Mouse (Mus musculus): ENCODE data around the gene Nbeal2. TPM values are rescaled to one million over a fixed set of nuclear protein-coding genes. Genes with fewer than 3 reads are reported as not detected.
"Not testable (repeated sequence)": the region's sequence is repeated elsewhere in the genome, so short reads cannot be mapped to it uniquely, and the experiment has no call there.

The Nbeal2 gene
- polyA plus RNA-seq, 1 experiment from 2014 or later = 3.8 TPM

DNA sequence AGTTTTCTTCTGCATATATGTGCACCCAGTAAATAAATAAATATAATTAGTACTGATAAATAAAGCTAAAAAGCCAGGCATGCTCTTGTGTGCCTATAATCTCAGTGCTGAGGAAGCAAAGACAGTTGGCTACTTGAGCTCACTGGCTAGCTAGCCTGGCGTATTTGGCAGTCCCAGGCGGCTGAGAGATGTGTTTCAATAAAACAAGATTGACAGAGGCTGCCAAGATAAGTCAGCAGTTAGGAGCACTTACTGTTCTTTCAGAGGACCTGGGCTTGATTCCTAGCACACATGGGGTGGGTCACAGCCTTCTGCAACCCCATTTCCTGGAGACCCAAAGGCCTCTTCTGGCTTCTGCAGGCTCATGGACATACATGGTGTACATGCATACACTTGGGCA is 33.9 kb upstream of the Nbeal2 start:
- no peaks in the 10 kb centered on the region for H3K27me3 ChIP-seq (ENCODE audit: control insufficient read depth, insufficient read depth, low read length)
- H3K9ac ChIP-seq (ENCODE audit: low read length) = no peak overlapping the region
- no peak overlapping the region for H3K4me3 ChIP-seq (ENCODE audit: low read length)
- WGBS = 78% methylated on average over 2 of the region's 2 CpGs
- H3K9me3 ChIP-seq (replicated peaks; ENCODE audit: control insufficient read depth, low read length) = no peaks in the 10 kb centered on the region
- no peak overlapping the region for H3K27ac ChIP-seq (ENCODE audit: low read length)
- no peaks in the 10 kb centered on the region for H3K36me3 ChIP-seq (ENCODE audit: control insufficient read depth, insufficient read depth)
- H3K4me1 ChIP-seq (ENCODE audit: control insufficient read depth, insufficient read depth, low read length) = peaks cover 47% of the 10 kb centered on the region
- no peak for ATAC-seq (replicated peaks; ENCODE audit: extremely low read depth, insufficient read depth, low FRiP score)
- H3K4me2 ChIP-seq (ENCODE audit: low read depth, low read length) = no peak overlapping the region

DNA sequence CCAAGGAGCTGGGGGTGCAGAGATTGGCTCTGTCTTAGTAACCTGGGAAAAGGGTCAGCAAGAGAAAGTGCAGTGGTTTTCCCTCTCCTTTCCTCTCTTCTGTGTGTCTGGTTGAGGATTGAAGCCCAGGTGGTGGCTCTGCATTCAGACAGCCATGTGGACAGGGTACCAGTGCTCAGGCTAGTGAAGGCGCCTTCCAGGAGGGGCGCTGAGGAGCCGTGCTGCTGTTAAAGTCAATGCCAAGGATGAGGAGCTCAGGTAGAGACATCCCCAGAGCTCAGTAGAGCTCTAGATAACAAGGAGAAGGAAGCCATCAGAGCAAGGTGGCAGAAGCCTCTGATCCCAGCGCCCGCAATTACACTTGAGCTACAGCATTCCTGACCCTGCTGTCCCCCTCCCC is 33.1 kb upstream of the Nbeal2 start:
- Histone ChIP-seq H3K9me3 (replicated peaks; ENCODE audit: control insufficient read depth, low read length) (no peaks in the 10 kb centered on the region), H3K4me2 (ENCODE audit: low read depth, low read length) (no peak overlapping the region), H3K36me3 (ENCODE audit: control insufficient read depth, insufficient read depth) (no peaks in the 10 kb centered on the region), H3K4me3 (ENCODE audit: low read length) (no peak overlapping the region), H3K9ac (ENCODE audit: low read length) (no peak overlapping the region), H3K27me3 (ENCODE audit: control insufficient read depth, insufficient read depth, low read length) (no peaks in the 10 kb centered on the region), H3K4me1 (ENCODE audit: control insufficient read depth, insufficient read depth, low read length) (peaks cover 54% of the 10 kb centered on the region), H3K27ac (ENCODE audit: low read length) (no peak overlapping the region)
- no peak for ATAC-seq (replicated peaks; ENCODE audit: extremely low read depth, insufficient read depth, low FRiP score)
- 70% methylated on average over 5 of the region's 5 CpGs for WGBS

- no peak overlapping the region for H3K4me3 ChIP-seq (ENCODE audit: low read length)
- no peak overlapping the region; the same call in 1 of the 2 replicates for H3K9ac ChIP-seq (ENCODE audit: low read length)
- WGBS = 54% methylated on average over 3 of the region's 3 CpGs
- no peak for ATAC-seq (replicated peaks; ENCODE audit: extremely low read depth, insufficient read depth, low FRiP score)
- H3K4me1 ChIP-seq (ENCODE audit: control insufficient read depth, insufficient read depth, low read length) = peaks cover 58% of the 10 kb centered on the region
- H3K9me3 ChIP-seq (replicated peaks; ENCODE audit: control insufficient read depth, low read length) = no peaks in the 10 kb centered on the region
- no peak overlapping the region for H3K4me2 ChIP-seq (ENCODE audit: low read depth, low read length)
- H3K27ac ChIP-seq (ENCODE audit: low read length) = peak overlapping the region; percentile 97; the same call in 1 of the 2 replicates
- H3K36me3 ChIP-seq (ENCODE audit: control insufficient read depth, insufficient read depth) = no peaks in the 10 kb centered on the region
- H3K27me3 ChIP-seq (ENCODE audit: control insufficient read depth, insufficient read depth, low read length) = no peaks in the 10 kb centered on the region
Observed at GRCm38 (mm10) chr9:110686472-110686871, 32.5 kb upstream of the Nbeal2 start.

DNA sequence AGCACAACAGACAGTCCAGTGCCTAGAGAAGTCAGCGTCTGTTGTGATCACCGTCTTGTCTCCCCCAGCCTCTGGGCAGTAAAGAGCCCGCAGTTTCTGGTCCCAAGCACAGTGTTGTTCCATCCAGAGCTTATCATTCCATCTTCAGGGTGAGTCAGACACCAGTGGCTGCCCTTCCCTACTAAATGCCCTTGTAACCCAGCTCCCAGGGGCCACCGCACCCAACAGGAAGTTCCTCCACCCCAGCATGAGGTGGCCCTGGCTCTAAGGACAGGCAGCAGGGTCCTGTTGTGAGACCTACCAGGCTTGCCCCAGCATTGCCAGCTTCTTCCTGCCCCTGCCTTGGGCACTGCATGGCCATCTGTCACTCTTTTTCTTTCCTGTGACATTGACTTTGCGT is 31.6 kb upstream of the Nbeal2 start:
- Histone ChIP-seq H3K4me1 (ENCODE audit: control insufficient read depth, insufficient read depth, low read length) (peaks cover 62% of the 10 kb centered on the region), H3K9me3 (replicated peaks; ENCODE audit: control insufficient read depth, low read length) (no peaks in the 10 kb centered on the region), H3K36me3 (ENCODE audit: control insufficient read depth, insufficient read depth) (no peaks in the 10 kb centered on the region), H3K27ac (ENCODE audit: low read length) (peak overlapping the region; percentile 97), H3K9ac (ENCODE audit: low read length) (peak overlapping the region; percentile 61), H3K4me3 (ENCODE audit: low read length) (no peak overlapping the region), H3K27me3 (ENCODE audit: control insufficient read depth, insufficient read depth, low read length) (no peaks in the 10 kb centered on the region), H3K4me2 (ENCODE audit: low read depth, low read length) (0 out of 2 replicates have a peak overlapping the region, but pooled peaks have one; percentile 56)
- ATAC-seq (replicated peaks; ENCODE audit: extremely low read depth, insufficient read depth, low FRiP score) = no peak
- 74% methylated on average over 5 of the region's 5 CpGs for WGBS

DNA sequence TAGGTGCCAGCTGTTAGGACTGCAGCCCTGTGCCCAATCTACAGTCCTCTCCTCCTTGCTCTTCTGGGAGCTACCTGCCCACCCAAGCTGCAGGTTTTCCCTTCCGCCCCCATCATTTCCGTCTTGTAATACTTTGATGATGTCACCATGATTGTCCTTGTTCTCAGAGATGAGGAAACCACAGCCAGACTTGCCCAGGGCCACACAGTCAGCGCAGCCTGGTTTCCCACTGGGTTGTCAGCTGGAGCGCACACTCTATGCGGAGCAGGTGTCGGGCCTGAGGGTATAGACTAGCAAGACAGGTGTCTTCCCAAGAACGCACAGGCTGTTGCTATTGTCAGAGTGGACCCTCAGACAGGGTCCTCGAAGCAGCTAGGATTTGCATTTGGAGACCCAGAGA is 31.2 kb upstream of the Nbeal2 start:
- Histone ChIP-seq H3K9me3 (replicated peaks; ENCODE audit: control insufficient read depth, low read length) (no peaks in the 10 kb centered on the region), H3K4me2 (ENCODE audit: low read depth, low read length) (peak overlapping the region; percentile 56; the same call in 1 of the 2 replicates), H3K27me3 (ENCODE audit: control insufficient read depth, insufficient read depth, low read length) (no peaks in the 10 kb centered on the region), H3K4me3 (ENCODE audit: low read length) (no peak overlapping the region), H3K27ac (ENCODE audit: low read length) (peak overlapping the region; percentile 97), H3K9ac (ENCODE audit: low read length) (peak overlapping the region; percentile 69), H3K4me1 (ENCODE audit: control insufficient read depth, insufficient read depth, low read length) (peaks cover 62% of the 10 kb centered on the region), H3K36me3 (ENCODE audit: control insufficient read depth, insufficient read depth) (0 out of 2 replicates have a peak, but pooled peaks cover under 1% of the 10 kb centered on the region)
- ATAC-seq (replicated peaks; ENCODE audit: extremely low read depth, insufficient read depth, low FRiP score) = no peak
- WGBS = 80% methylated on average over 8 of the region's 8 CpGs

DNA sequence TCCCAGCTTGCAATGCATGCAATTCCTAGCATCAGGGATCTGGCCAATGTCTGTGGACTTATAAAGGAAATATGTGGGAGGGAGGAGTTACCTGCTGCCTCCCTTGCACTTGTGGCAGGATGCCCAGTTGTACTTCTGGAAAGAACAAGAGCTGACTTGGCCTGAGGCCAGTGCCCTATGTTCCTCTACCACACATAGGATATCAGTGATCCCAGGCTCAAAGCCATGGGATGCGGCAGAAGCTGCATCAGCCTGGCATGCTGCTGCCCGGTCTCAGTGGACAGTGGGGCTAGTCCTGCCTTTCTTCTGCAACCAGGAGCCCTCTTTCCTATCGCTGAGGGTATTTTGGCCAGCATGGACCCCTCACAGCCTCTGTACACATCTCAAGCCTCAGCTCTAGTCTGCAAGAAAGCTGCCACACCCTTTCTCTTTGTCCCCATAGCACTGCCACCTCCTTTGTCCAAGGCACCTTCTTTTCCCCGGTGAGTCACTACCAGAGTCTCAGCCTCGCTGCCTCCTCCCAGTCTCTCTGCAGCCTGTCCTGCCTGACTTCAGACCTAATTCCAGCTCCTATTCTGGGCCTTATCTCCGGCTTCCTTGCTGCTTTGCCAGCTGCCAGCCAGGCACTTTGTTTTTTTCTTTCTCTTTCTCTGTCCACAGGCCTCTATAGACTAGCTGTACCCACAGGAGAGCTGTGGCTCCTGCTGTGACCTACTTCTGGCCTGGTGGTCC is 30.3 kb upstream of the Nbeal2 start:
- Histone ChIP-seq H3K4me1 (ENCODE audit: control insufficient read depth, insufficient read depth, low read length) (peaks cover 63% of the 10 kb centered on the region), H3K36me3 (ENCODE audit: control insufficient read depth, insufficient read depth) (0 out of 2 replicates have a peak, but pooled peaks cover 2% of the 10 kb centered on the region), H3K4me3 (ENCODE audit: low read length) (peak overlapping the region; percentile 18; the same call in 1 of the 2 replicates), H3K27me3 (ENCODE audit: control insufficient read depth, insufficient read depth, low read length) (no peaks in the 10 kb centered on the region), H3K9me3 (replicated peaks; ENCODE audit: control insufficient read depth, low read length) (no peaks in the 10 kb centered on the region), H3K4me2 (ENCODE audit: low read depth, low read length) (peak overlapping the region; percentile 56), H3K9ac (ENCODE audit: low read length) (peak overlapping the region; percentile 69), H3K27ac (ENCODE audit: low read length) (peak overlapping the region; percentile 97)
- peak; percentile 85 for ATAC-seq (replicated peaks; ENCODE audit: extremely low read depth, insufficient read depth, low FRiP score)
- WGBS = 23% methylated on average over 6 of the region's 6 CpGs

DNA sequence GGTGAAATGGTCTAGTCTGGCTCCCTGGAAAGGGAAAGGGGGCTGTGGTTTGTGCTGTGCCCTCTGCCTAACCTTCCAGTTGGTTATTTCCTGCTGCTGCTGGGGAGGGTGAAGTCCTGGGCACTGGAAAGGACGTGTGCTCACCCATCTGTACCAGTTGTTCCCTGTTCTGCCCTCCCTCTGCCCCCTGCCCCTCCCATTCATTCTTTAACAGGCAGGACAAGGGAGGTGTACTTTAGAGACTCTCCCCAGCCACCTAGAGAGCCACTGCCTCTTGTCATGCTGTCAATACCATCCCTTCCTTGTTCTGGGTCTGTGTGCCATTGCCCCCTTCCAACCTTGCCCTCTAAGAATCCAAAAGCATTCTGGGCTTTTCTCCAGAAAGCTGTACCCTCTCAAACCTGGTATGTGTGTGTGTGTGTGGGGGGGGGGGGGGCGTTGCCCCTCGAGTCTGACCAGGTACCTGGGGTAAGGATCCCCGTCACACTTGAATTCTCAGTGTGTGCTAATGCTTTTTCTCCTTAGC is 29.7 kb upstream of the Nbeal2 start:
- WGBS = 25% methylated on average over 4 of the region's 4 CpGs
- H3K27me3 ChIP-seq (ENCODE audit: control insufficient read depth, insufficient read depth, low read length) = no peaks in the 10 kb centered on the region
- peaks cover 68% of the 10 kb centered on the region for H3K4me1 ChIP-seq (ENCODE audit: control insufficient read depth, insufficient read depth, low read length)
- ATAC-seq (replicated peaks; ENCODE audit: extremely low read depth, insufficient read depth, low FRiP score) = peak; percentile 84
- no peaks in the 10 kb centered on the region for H3K9me3 ChIP-seq (replicated peaks; ENCODE audit: control insufficient read depth, low read length)
- H3K4me3 ChIP-seq (ENCODE audit: low read length) = no peak overlapping the region
- H3K4me2 ChIP-seq (ENCODE audit: low read depth, low read length) = peak overlapping the region; percentile 56
- H3K9ac ChIP-seq (ENCODE audit: low read length) = peak overlapping the region; percentile 52
- 0 out of 2 replicates have a peak, but pooled peaks cover 2% of the 10 kb centered on the region for H3K36me3 ChIP-seq (ENCODE audit: control insufficient read depth, insufficient read depth)
- peak overlapping the region; percentile 97 for H3K27ac ChIP-seq (ENCODE audit: low read length)

- not testable (repeated sequence) for H3K9ac ChIP-seq (ENCODE audit: low read length); H3K9me3 ChIP-seq (replicated peaks; ENCODE audit: control insufficient read depth, low read length); ATAC-seq (replicated peaks; ENCODE audit: extremely low read depth, insufficient read depth, low FRiP score); H3K4me2 ChIP-seq (ENCODE audit: low read depth, low read length); H3K4me3 ChIP-seq (ENCODE audit: low read length); H3K27me3 ChIP-seq (ENCODE audit: control insufficient read depth, insufficient read depth, low read length); H3K36me3 ChIP-seq (ENCODE audit: control insufficient read depth, insufficient read depth)
- H3K4me1 ChIP-seq (ENCODE audit: control insufficient read depth, insufficient read depth, low read length) = peaks cover 78% of the 10 kb centered on the region
- WGBS = 86% methylated on average over 3 of the region's 3 CpGs
- H3K27ac ChIP-seq (ENCODE audit: low read length) = peak overlapping the region; percentile 97
Observed at GRCm38 (mm10) chr9:110682697-110683096, 28.7 kb upstream of the Nbeal2 start.

- H3K4me1 ChIP-seq (ENCODE audit: control insufficient read depth, insufficient read depth, low read length) = peaks cover 80% of the 10 kb centered on the region
- peak overlapping the region; percentile 26 for H3K9ac ChIP-seq (ENCODE audit: low read length)
- H3K4me3 ChIP-seq (ENCODE audit: low read length) = no peak overlapping the region
- H3K9me3 ChIP-seq (replicated peaks; ENCODE audit: control insufficient read depth, low read length) = no peaks in the 10 kb centered on the region
- no peak overlapping the region for H3K4me2 ChIP-seq (ENCODE audit: low read depth, low read length)
- 47% methylated on average over 5 of the region's 5 CpGs for WGBS
- H3K27me3 ChIP-seq (ENCODE audit: control insufficient read depth, insufficient read depth, low read length) = no peaks in the 10 kb centered on the region
- no peak for ATAC-seq (replicated peaks; ENCODE audit: extremely low read depth, insufficient read depth, low FRiP score)
- H3K36me3 ChIP-seq (ENCODE audit: control insufficient read depth, insufficient read depth) = 0 out of 2 replicates have a peak, but pooled peaks cover 2% of the 10 kb centered on the region
- H3K27ac ChIP-seq (ENCODE audit: low read length) = peak overlapping the region; percentile 97
Observed at GRCm38 (mm10) chr9:110682255-110682654, 28.3 kb upstream of the Nbeal2 start.

Data from heart, embryonic 16.5 days (tissue).